Mouse (Mus musculus) liver, adult 2 months (tissue): ENCODE results near the gene Fez1. TPM values are rescaled to one million over a fixed set of nuclear protein-coding genes. Genes with fewer than 3 reads are reported as not detected.

Experiments
- DNase-seq: peaks from one replicate; pipeline ENCODE4 v3.0.0-alpha.2; 2011; ENCODE audit warnings: low read depth, low spot score; ENCODE audit errors: extremely low read depth
- H3K27ac ChIP-seq: fragments of 200-500 bp; replicated peaks from 2 replicates; pipeline ENCODE4 v1.5.1; 2012; ENCODE audit warnings: low read depth, mild to moderate bottlenecking, control low read depth, inconsistent platforms, low read length; ENCODE audit not compliant: insufficient read depth
- H3K27me3 ChIP-seq: fragments of 200-500 bp; 2 replicates; pipeline ENCODE4 v1.6.1; 2012; ENCODE audit warnings: mild to moderate bottlenecking, moderate library complexity, low read length, inconsistent platforms; ENCODE audit not compliant: control insufficient read depth, insufficient read depth
- H3K36me3 ChIP-seq: fragments of 200-500 bp; 2 replicates; pipeline ENCODE4 v1.6.1; 2012; ENCODE audit warnings: low read length, inconsistent platforms; ENCODE audit not compliant: control insufficient read depth, insufficient read depth
- H3K4me1 ChIP-seq: fragments of 200-500 bp; 2 replicates; pipeline ENCODE4 v1.6.1; 2011; ENCODE audit warnings: low read length; ENCODE audit not compliant: control insufficient read depth, insufficient read depth
- H3K4me3 ChIP-seq: fragments of 200-500 bp; 2 replicates; pipeline ENCODE4 v1.5.1; 2011; ENCODE audit warnings: low read depth, mild to moderate bottlenecking, control low read depth, low read length, moderate library complexity; ENCODE audit not compliant: insufficient read depth
- H3K79me2 ChIP-seq: fragments of 200-500 bp; 2 replicates; pipeline ENCODE4 v1.6.1; 2012; ENCODE audit warnings: inconsistent platforms, mild to moderate bottlenecking, low read length, moderate library complexity; ENCODE audit not compliant: control insufficient read depth, insufficient read depth
- H3K9ac ChIP-seq: fragments of 200-500 bp; 2 replicates; pipeline ENCODE4 v1.6.1; 2012; ENCODE audit warnings: low read depth, mild to moderate bottlenecking, control low read depth, inconsistent platforms, low read length
- CTCF ChIP-seq: fragments of 200-500 bp; IDR thresholded peaks from 2 replicates; pipeline ENCODE4 v1.5.1; 2011; ENCODE audit warnings: low read depth, low read length, control low read depth
- POLR2A ChIP-seq: fragments of 200-500 bp; IDR thresholded peaks from 2 replicates; pipeline ENCODE4 v1.6.1; 2011; ENCODE audit warnings: low read length, control low read depth; ENCODE audit not compliant: insufficient read depth; ENCODE audit errors: extremely low read depth
- WGBS: fragments of 180-500 bp; shearing (Covaris S2); methylation state at CpG from one replicate; pipeline ENCODE4 v1.1.7; 2018; 5-methylcytosine and 5-hydroxymethylcytosine counted together
- polyA plus RNA-seq: library from polyadenylated mRNA; depleted of rRNA; stranded (reverse); fragments of >200 nt; gene quantifications from 2 replicates; pipeline ENCODE4 v1.2.3, GENCODE M21; 2012
- total RNA-seq: library from RNA; depleted of rRNA; stranded (reverse); fragments of >200 nt; gene quantifications from 2 replicates; pipeline ENCODE4 v1.2.3, GENCODE M21; 2014

Gene Fez1
- total and polyA plus RNA-seq, 2 experiments: 0.65 TPM; not detected in 1

DNA sequence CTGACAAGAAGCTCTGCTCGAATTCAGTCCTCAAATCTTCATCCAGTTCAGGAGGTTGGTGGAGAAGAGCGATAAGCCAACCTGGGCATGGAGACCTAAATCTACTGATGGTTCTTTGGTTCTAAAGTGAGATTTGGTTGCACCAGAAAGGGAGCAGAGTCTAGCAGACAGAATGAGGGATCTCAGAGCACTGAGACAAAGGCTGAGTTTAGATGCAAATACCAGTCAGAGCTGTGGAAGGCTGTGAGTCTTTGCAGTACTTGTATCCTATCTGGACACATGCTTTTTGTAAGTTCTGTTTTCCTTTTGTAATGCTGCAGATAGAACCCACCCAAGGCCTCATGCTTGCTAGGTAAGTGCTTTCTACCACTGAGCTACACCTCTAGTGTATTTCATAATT lies 360 bp downstream of the Fez1 start:
- DNase-seq: no peak
- H3K27ac ChIP-seq: no peak overlapping the region
- H3K27me3 ChIP-seq: no peaks in the 10 kb centered on the region
- no peaks in the 10 kb centered on the region for H3K4me1 ChIP-seq
- 72% methylated on average over 2 of the region's 2 CpGs for WGBS
- H3K79me2 ChIP-seq: no peaks in the 10 kb centered on the region
- H3K36me3 ChIP-seq: no peaks in the 10 kb centered on the region
- TF ChIP-seq POLR2A (no peak), CTCF (no peak)
- H3K9ac ChIP-seq: no peak overlapping the region
- H3K4me3 ChIP-seq: no peak overlapping the region

DNA sequence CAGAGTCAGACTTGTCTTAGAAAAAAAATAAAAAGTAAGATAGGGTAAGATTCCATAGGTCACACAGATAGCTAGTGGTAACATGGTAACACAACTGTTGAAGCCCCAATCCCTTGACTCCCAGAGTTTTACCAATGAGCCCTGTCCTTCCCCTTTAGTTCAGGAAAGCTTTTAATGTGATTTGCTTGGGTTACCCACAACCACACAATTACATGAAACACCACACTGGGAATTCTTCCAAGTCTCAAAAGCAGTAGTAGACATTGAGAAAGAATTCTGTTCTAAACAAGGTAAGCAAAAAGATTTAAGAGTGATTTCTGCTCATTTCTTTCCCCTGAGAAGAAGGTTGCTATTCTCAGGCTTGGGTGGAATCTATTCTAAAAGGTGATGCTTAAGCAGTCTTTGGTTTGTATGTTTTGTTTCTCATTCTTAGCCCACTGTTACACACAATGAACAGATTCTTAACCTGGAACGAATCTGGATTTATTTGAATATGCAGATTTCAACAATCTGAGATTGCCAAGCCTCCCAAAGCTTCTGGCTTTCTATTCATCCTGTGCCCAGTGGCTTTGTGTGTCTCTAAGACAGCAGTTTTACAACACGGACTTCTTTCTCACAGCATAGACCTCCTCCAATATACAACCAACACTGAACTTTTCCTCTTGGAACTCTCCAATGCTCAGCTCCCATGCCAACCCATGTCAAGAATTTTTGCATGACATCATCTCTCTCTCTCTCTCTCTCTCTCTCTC lies 5.1 kb downstream of the Fez1 start:
- 58% methylated on average over 2 of the region's 2 CpGs for WGBS
- TF ChIP-seq POLR2A: no peak

DNA sequence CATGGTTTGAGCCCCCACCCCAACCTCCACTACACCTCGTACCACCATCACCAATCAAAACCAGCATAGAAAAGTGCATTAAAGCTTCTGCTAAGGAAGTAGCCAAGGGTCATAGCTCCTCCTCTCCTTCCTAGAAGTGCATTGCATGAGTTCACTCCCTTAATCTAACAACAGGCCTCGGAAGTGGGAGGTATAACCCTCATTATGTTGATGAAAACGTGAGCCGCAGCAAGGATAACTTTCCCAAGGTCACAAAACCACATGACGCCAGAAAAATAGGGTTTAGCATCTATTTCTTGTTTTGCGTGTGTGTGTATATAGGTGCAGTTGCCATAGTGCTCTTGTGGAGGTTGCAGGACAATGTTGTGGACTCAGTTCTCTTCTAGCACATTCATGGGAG lies 9.7 kb downstream of the Fez1 start:
- WGBS: 81% methylated on average over 6 of the region's 6 CpGs
- H3K36me3 ChIP-seq: no peaks in the 10 kb centered on the region
- H3K27me3 ChIP-seq: no peaks in the 10 kb centered on the region; the same call in 1 of the 2 replicates
- no peak for DNase-seq
- no peak overlapping the region for H3K4me3 ChIP-seq
- H3K4me1 ChIP-seq: peaks cover 3% of the 10 kb centered on the region; the same call in 1 of the 2 replicates
- H3K79me2 ChIP-seq: no peaks in the 10 kb centered on the region
- TF ChIP-seq POLR2A (no peak), CTCF (no peak)
- no peak overlapping the region for H3K27ac ChIP-seq
- no peak overlapping the region for H3K9ac ChIP-seq

More for the DNA sequence above, 5.1 kb downstream of the Fez1 start:
- Histone ChIP-seq H3K4me3 (no peak overlapping the region), H3K4me1 (no peaks in the 10 kb centered on the region), H3K27ac (no peak overlapping the region), H3K79me2 (no peaks in the 10 kb centered on the region), H3K9ac (no peak overlapping the region), H3K27me3 (no peaks in the 10 kb centered on the region; the same call in 1 of the 2 replicates), H3K36me3 (no peaks in the 10 kb centered on the region)
- DNase-seq: no peak

DNA sequence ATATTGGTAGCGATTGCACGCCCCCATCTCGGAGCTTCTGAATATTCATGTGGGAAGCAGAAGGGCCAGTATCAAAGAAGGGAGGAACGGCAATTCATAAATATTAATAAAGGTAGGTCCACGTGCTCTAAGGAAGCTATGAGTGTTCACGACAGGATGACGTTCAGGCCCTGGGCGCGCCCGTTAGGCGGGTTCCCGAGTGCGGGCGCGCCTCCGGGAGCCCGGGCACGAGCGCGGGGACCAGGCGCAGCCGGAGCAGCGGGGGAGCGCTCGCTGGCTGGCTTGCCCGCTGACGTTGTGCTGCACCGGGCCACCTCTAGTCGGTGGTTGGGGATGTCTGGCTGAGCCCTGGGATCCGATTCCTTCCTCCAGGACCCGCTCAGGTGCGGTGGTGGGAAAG lies 10.9 kb downstream of the Fez1 start:
- WGBS: under 1% methylated on average over 32 of the region's 32 CpGs
- peak; percentile 9 for DNase-seq
- peaks cover 3% of the 10 kb centered on the region; the same call in 1 of the 2 replicates for H3K4me1 ChIP-seq
- peak overlapping the region; percentile 51 for H3K4me3 ChIP-seq
- H3K79me2 ChIP-seq: no peaks in the 10 kb centered on the region
- peak overlapping the region; percentile 47 for H3K9ac ChIP-seq
- no peaks in the 10 kb centered on the region for H3K36me3 ChIP-seq
- TF ChIP-seq CTCF (no peak), POLR2A (no peak)
- H3K27me3 ChIP-seq: no peaks in the 10 kb centered on the region; the same call in 1 of the 2 replicates
- no peak overlapping the region for H3K27ac ChIP-seq

DNA sequence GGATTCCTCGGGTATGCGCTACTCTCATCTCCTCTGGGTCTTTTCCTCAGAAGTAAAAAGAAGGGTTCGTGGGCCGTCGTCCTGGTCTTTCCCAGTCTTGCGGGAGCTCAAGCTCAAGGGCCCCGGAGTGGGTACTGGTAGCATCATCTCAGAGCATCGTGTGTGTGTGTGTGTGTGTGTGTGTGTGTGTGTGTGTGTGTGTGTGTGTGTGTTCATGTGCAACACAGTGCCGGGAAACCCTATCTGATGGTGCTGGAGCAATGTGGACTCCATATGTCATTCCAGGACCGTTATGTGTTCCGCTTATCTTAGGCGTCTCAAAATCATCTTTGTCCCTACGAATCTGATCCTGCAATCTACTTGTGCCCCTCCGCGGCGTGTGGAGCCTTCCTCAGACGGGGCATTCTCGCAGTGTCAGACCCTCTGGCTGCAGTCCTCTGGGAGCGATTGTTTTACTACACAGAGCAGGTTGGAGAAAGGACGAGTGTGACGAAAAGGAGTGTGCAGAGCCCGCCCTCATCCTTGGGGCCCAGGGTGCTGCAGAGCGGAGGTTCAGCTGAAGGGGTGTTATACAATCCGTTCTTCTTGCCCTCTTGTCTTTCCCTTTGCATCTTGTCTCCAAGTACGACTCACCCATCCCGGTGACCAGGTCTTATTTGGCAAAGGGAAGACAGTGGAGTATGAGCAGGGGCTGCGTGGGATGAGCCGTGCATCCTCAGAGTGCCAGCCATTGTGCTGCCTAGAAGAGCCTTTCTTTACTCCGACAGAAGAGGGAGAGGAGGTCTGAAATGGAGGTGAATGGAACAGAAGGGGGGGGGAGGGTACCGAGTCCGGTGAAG lies 11.6 kb downstream of the Fez1 start:
- Histone ChIP-seq H3K27me3 (no peaks in the 10 kb centered on the region; the same call in 1 of the 2 replicates), H3K4me3 (no peak overlapping the region), H3K36me3 (no peaks in the 10 kb centered on the region), H3K27ac (no peak overlapping the region), H3K79me2 (no peaks in the 10 kb centered on the region), H3K9ac (no peak overlapping the region), H3K4me1 (peaks cover 3% of the 10 kb centered on the region; the same call in 1 of the 2 replicates)
- DNase-seq: no peak
- no peak for TF ChIP-seq POLR2A
- no peak for TF ChIP-seq CTCF
- 14% methylated on average over 31 of the region's 31 CpGs for WGBS
